Mouse (Mus musculus): ENCODE measurements around the gene Olfr262. TPM values are rescaled to one million over a fixed set of nuclear protein-coding genes. Genes with fewer than 3 reads are reported as not detected.
"Not testable (repeated sequence)": the region's sequence is repeated elsewhere in the genome, so short reads cannot be mapped to it uniquely, and the experiment has no call there.

Gene Olfr262
- not detected for total RNA-seq (2021)
- long read RNA-seq, experiment 1: 0 reads
- long read RNA-seq, experiment 2: 0 reads

- no peak for DNase-seq
Observed at GRCm38 (mm10) chr19:12241559-12241958, at the start of gene Olfr262. Gene Olfr262, minus strand, starts transcription at chr19:12241659.

GRCm38 (mm10) chr19:12279554-12279953 lies 38.1 kb upstream of the Olfr262 start, which contains the start of gene Olfr1434:
Gene Olfr1434, plus strand, starts transcription at chr19:12279854.
- DNase-seq: no peak

- no peak for DNase-seq
Observed at GRCm38 (mm10) chr19:12260732-12261131, 19.3 kb upstream of the Olfr262 start, which contains the start of gene Olfr235. Gene Olfr235, plus strand, starts transcription at chr19:12261032.

- DNase-seq: not testable (repeated sequence)
Observed at GRCm38 (mm10) chr19:12232496-12232895, 9.0 kb downstream of the Olfr262 start, which contains the start of gene Olfr1432. Gene Olfr1432, minus strand, starts transcription at chr19:12232596.

GRCm38 (mm10) chr19:12200334-12200733 lies 41.1 kb downstream of the Olfr262 start, which contains the start of gene Olfr1431:
Gene Olfr1431, plus strand, starts transcription at chr19:12200634.
- no peak for DNase-seq

- DNase-seq: not testable (repeated sequence)
Observed at GRCm38 (mm10) chr19:12199076-12199475, 42.4 kb downstream of the Olfr262 start.

Other genes with a start within 250 kb of the Olfr262 start
- not detected for gene Olfr1423, start 200.3 kb downstream of the Olfr262 start, total RNA-seq (2021)
- not detected for gene Olfr1424, start 179.0 kb downstream of the Olfr262 start, total RNA-seq (2021)
- not detected for gene Olfr1425, start 163.9 kb downstream of the Olfr262 start, total RNA-seq (2021)
- not detected for gene Olfr1426, start 149.6 kb downstream of the Olfr262 start, total RNA-seq (2021)
- not detected for gene Olfr1427, start 138.3 kb downstream of the Olfr262 start, total RNA-seq (2021)
- gene Olfr1428, start 125.8 kb downstream of the Olfr262 start, total RNA-seq (2021): not detected
- not detected for gene Olfr76, start 118.5 kb downstream of the Olfr262 start, total RNA-seq (2021)
- not detected for gene Olfr1555-ps1, start 71.5 kb downstream of the Olfr262 start, total RNA-seq (2021)
- gene Olfr1431, start 41.0 kb downstream of the Olfr262 start, total RNA-seq (2021): not detected
- not detected for gene Olfr1432, start 9.1 kb downstream of the Olfr262 start, total RNA-seq (2021)
- gene Olfr235, start 19.4 kb upstream of the Olfr262 start, total RNA-seq (2021): not detected
- gene Olfr1434, start 38.2 kb upstream of the Olfr262 start, total RNA-seq (2021): not detected
- gene Olfr1436, start 57.5 kb upstream of the Olfr262 start, total RNA-seq (2021): not detected
- gene Olfr1437, start 83.4 kb upstream of the Olfr262 start, total RNA-seq (2021): not detected
- not detected for gene Olfr1438-ps1, start 94.3 kb upstream of the Olfr262 start, total RNA-seq (2021)
- gene Olfr1440, start 145.6 kb upstream of the Olfr262 start, total RNA-seq (2021): not detected
- gene Olfr1441, start 175.8 kb upstream of the Olfr262 start, total RNA-seq (2021): not detected
- not detected for gene Pfpl, start 186.2 kb upstream of the Olfr262 start, total RNA-seq (2021)
- 1 to 10 TPM; 2.0 to 4.1 TPM for gene Mpeg1, start 219.1 kb upstream of the Olfr262 start, total RNA-seq (2021)